Mouse (Mus musculus): ENCODE results near the gene Iqcf1.
"Not testable (repeated sequence)": the region's sequence is repeated elsewhere in the genome, so short reads cannot be mapped to it uniquely, and the experiment has no call there.

Gene Iqcf1

GRCm38 (mm10) chr9:106483606-106484005 is 16.2 kb upstream of the Iqcf1 start:
- no peak for DNase-seq

GRCm38 (mm10) chr9:106485076-106485475 is 14.7 kb upstream of the Iqcf1 start:
- no peak for DNase-seq

- DNase-seq = not testable (repeated sequence)
Measured at GRCm38 (mm10) chr9:106487602-106488001, 12.2 kb upstream of the Iqcf1 start.

GRCm38 (mm10) chr9:106501846-106502245 is 2.1 kb downstream of the Iqcf1 start:
- no peak for DNase-seq

GRCm38 (mm10) chr9:106504246-106504645 is 4.5 kb downstream of the Iqcf1 start:
- no peak for DNase-seq

- DNase-seq = no peak
Measured at GRCm38 (mm10) chr9:106509356-106509755, 9.6 kb downstream of the Iqcf1 start.

GRCm38 (mm10) chr9:106512729-106513450 is 13.1 kb downstream of the Iqcf1 start:
- DNase-seq = no peak

GRCm38 (mm10) chr9:106513566-106513965 is 13.8 kb downstream of the Iqcf1 start:
- no peak for DNase-seq

GRCm38 (mm10) chr9:106514273-106514672 is 14.5 kb downstream of the Iqcf1 start, which contains the start of gene Iqcf5:
Iqcf5 (plus strand) TSS chr9:106514573.
- DNase-seq = no peak

GRCm38 (mm10) chr9:106519433-106519832 is 19.7 kb downstream of the Iqcf1 start:
- no peak for DNase-seq

GRCm38 (mm10) chr9:106519909-106520308 is 20.1 kb downstream of the Iqcf1 start:
- no peak for DNase-seq

- no peak for DNase-seq
Measured at GRCm38 (mm10) chr9:106531833-106532232, 32.1 kb downstream of the Iqcf1 start.

- DNase-seq = no peak
Measured at GRCm38 (mm10) chr9:106534296-106534695, 34.5 kb downstream of the Iqcf1 start.

GRCm38 (mm10) chr9:106534975-106535374 is 35.2 kb downstream of the Iqcf1 start:
- no peak for DNase-seq
